Mouse (Mus musculus) adrenal gland, adult 2 months (tissue): ENCODE measurements around the gene Tmem91. TPM values are rescaled to one million over a fixed set of nuclear protein-coding genes. Genes with fewer than 3 reads are reported as not detected.
"Not testable (repeated sequence)": the region's sequence is repeated elsewhere in the genome, so short reads cannot be mapped to it uniquely, and the experiment has no call there.

ENCODE experiments used
- DNase-seq: peaks from one replicate; pipeline ENCODE4 v3.0.0; 2021
- long read RNA-seq: library from polyadenylated mRNA; stranded (forward); transcript quantifications from one replicate; pipeline ENCODE4 v2.0.0, GENCODE M21; 2021
- polyA plus RNA-seq: library from polyadenylated mRNA; depleted of rRNA; stranded (reverse); fragments of >200 nt; gene quantifications from 2 replicates; pipeline ENCODE4 v1.2.3, GENCODE M21; 2012; rRNA removed
- total RNA-seq, 2 experiments: library from RNA; stranded (reverse); gene quantifications; 2 replicates each; pipeline ENCODE4 v1.2.3; 2021

Tmem91 gene
- total RNA-seq (under 1 TPM in 1 of 2 experiments, not detected in 1; 0.37 TPM), polyA plus RNA-seq (0.67 and 1.1 TPM in 2 replicates)
- long read RNA-seq, partial matches to known transcripts: 0 of 1 reads
- long read RNA-seq, other reads (novel, unspliced or antisense): 1 of 1 reads

- DNase-seq: no peak
Observed at GRCm38 (mm10) chr7:25674719-25675300, at the start of gene Tmem91. Gene Tmem91 (minus strand): TSS chr7:25675166.

- DNase-seq: not testable (repeated sequence)
Observed at GRCm38 (mm10) chr7:25721776-25722175, 46.8 kb upstream of the Tmem91 start.

GRCm38 (mm10) chr7:25720760-25721159 is 45.8 kb upstream of the Tmem91 start:
- DNase-seq: no peak

GRCm38 (mm10) chr7:25719761-25720610 is 45.0 kb upstream of the Tmem91 start:
- DNase-seq: peak; percentile 78

- DNase-seq: peak; percentile 95
Observed at GRCm38 (mm10) chr7:25718788-25719417, 43.9 kb upstream of the Tmem91 start, which contains the start of gene Ccdc97. Gene Ccdc97 (minus strand): TSS chr7:25719088.

GRCm38 (mm10) chr7:25717478-25717877 is 42.5 kb upstream of the Tmem91 start:
- DNase-seq: no peak

- no peak for DNase-seq
Observed at GRCm38 (mm10) chr7:25715731-25716271, 40.8 kb upstream of the Tmem91 start.

GRCm38 (mm10) chr7:25714581-25714980 is 39.6 kb upstream of the Tmem91 start:
- DNase-seq: no peak

- DNase-seq: no peak
Observed at GRCm38 (mm10) chr7:25712801-25713200, 37.8 kb upstream of the Tmem91 start.

GRCm38 (mm10) chr7:25711731-25712197 is 36.8 kb upstream of the Tmem91 start:
- DNase-seq: peak; percentile 78

- DNase-seq: no peak
Observed at GRCm38 (mm10) chr7:25711165-25711564, 36.2 kb upstream of the Tmem91 start.

- peak; percentile 41 for DNase-seq
Observed at GRCm38 (mm10) chr7:25710519-25711130, 35.7 kb upstream of the Tmem91 start.

- DNase-seq: peak; percentile 29
Observed at GRCm38 (mm10) chr7:25709961-25710360, 35.0 kb upstream of the Tmem91 start.

GRCm38 (mm10) chr7:25707581-25708292 is 32.8 kb upstream of the Tmem91 start:
- peak; percentile 72 for DNase-seq

GRCm38 (mm10) chr7:25706578-25707170 is 31.7 kb upstream of the Tmem91 start:
- DNase-seq: no peak

- peak; percentile 45 for DNase-seq
Observed at GRCm38 (mm10) chr7:25705801-25706251, 30.9 kb upstream of the Tmem91 start.

- peak; percentile 36 for DNase-seq
Observed at GRCm38 (mm10) chr7:25704716-25705364, 29.9 kb upstream of the Tmem91 start.

GRCm38 (mm10) chr7:25703793-25704494 is 29.0 kb upstream of the Tmem91 start:
- DNase-seq: peak; percentile 54

- no peak for DNase-seq
Observed at GRCm38 (mm10) chr7:25702350-25702749, 27.4 kb upstream of the Tmem91 start.
